Mouse (Mus musculus): ENCODE data around the gene Rpusd4.

DNA sequence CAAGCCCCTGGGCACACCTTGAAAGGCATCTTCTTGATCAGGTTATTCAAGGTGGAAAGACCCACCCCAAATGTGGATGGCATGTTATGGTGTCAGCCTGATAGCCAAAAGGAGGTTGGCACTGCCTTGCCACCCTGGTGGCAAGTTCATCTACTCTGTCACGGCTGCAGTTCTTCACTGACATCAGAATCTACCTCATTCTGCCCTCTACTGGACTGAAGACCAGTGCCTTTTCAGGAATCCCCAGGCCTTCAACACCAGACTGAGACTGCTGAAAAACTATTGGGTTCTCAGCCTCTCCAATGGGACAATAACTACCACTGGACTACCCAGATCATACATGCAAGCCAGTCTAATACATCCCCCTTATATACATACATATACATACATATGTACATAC, 27.9 kb upstream of the Rpusd4 start:
- no peak for TF ChIP-seq EP300 (IDR thresholded peaks at IDR 0.05)
- peak; percentile 38 for TF ChIP-seq CTCF (IDR thresholded peaks at IDR 0.05)

All from lung, postnatal 0 days (tissue).